Mouse (Mus musculus) liver, postnatal 0 days (tissue): ENCODE results near the gene Mapk3. TPM values are rescaled to one million over a fixed set of nuclear protein-coding genes. Genes with fewer than 3 reads are reported as not detected.

ENCODE experiments used
- ATAC-seq: fragments of 200-750 bp; cut with Nextera tagmentation; 2 replicates; pipeline ENCODE4 v1.8.0; 2017; ENCODE audit warnings: mild to moderate bottlenecking, moderate library complexity
- DNase-seq: peaks from one replicate; pipeline ENCODE4 v3.0.0-alpha.2; 2016
- H3K27ac ChIP-seq: fragments of 300-500 bp; sonication (generic); 2 replicates; pipeline ENCODE4 v1.5.1; 2014; ENCODE audit warnings: antibody characterized with exemption, moderate library complexity, mild to moderate bottlenecking, low read depth
- H3K27me3 ChIP-seq: fragments of 300-500 bp; sonication (generic); 2 replicates; pipeline ENCODE4 v1.6.1; 2014; ENCODE audit warnings: low read length, control low read depth, mixed read lengths; ENCODE audit not compliant: insufficient read depth
- H3K36me3 ChIP-seq: fragments of 300-500 bp; sonication (generic); replicated peaks from 2 replicates; pipeline ENCODE4 v1.6.1; 2014; ENCODE audit warnings: mild to moderate bottlenecking, control low read depth, low read length, moderate library complexity, mixed read lengths; ENCODE audit not compliant: insufficient read depth
- H3K4me1 ChIP-seq: fragments of 300-500 bp; sonication (generic); 2 replicates; pipeline ENCODE4 v1.6.1; 2014; ENCODE audit warnings: antibody characterized with exemption, mild to moderate bottlenecking, control low read depth; ENCODE audit not compliant: insufficient read depth
- H3K4me2 ChIP-seq: fragments of 300-500 bp; sonication (generic); 2 replicates; pipeline ENCODE4 v1.6.1; 2014; ENCODE audit warnings: low read depth, mild to moderate bottlenecking, low read length, moderate library complexity, mixed read lengths
- H3K4me3 ChIP-seq: fragments of 300-500 bp; sonication (generic); 2 replicates; pipeline ENCODE4 v1.5.1; 2014; ENCODE audit warnings: low read depth, low read length
- H3K9ac ChIP-seq: fragments of 300-500 bp; sonication (generic); replicated peaks from 2 replicates; pipeline ENCODE4 v1.6.1; 2014; ENCODE audit warnings: mild to moderate bottlenecking, moderate library complexity
- H3K9me3 ChIP-seq: fragments of 300-500 bp; sonication (generic); 2 replicates; pipeline ENCODE4 v1.6.1; 2016; ENCODE audit warnings: mild to moderate bottlenecking, control low read depth, low read length, mixed read lengths
- CTCF ChIP-seq: sonication (generic); IDR thresholded peaks from 2 replicates; pipeline ENCODE4 v1.5.1; 2016; ENCODE audit warnings: antibody characterized with exemption, low read depth
- EP300 ChIP-seq: IDR thresholded peaks from 2 replicates; pipeline ENCODE4 v1.6.1; 2016; ENCODE audit warnings: antibody characterized with exemption, low read depth, mild to moderate bottlenecking
- WGBS: fragments of 180-500 bp; shearing (Covaris S2); extraction: QIAGEN DNeasy Blood & Tissue Kit; methylation state at CpG from one replicate; pipeline ENCODE4 v1.1.7; 2014; ENCODE audit not compliant: insufficient replicate concordance; 5-methylcytosine and 5-hydroxymethylcytosine counted together
- polyA plus RNA-seq: library from polyadenylated mRNA; unstranded; fragments of >200 nt; fragmentation: Nextera tagmentation; extraction: Ambion mirVana; gene quantifications from 2 replicates; pipeline ENCODE4 v1.2.1, GENCODE M21; 2015

Mapk3 gene
- polyA plus RNA-seq, 1 experiment from 2014 or later = 20.3 TPM

DNA sequence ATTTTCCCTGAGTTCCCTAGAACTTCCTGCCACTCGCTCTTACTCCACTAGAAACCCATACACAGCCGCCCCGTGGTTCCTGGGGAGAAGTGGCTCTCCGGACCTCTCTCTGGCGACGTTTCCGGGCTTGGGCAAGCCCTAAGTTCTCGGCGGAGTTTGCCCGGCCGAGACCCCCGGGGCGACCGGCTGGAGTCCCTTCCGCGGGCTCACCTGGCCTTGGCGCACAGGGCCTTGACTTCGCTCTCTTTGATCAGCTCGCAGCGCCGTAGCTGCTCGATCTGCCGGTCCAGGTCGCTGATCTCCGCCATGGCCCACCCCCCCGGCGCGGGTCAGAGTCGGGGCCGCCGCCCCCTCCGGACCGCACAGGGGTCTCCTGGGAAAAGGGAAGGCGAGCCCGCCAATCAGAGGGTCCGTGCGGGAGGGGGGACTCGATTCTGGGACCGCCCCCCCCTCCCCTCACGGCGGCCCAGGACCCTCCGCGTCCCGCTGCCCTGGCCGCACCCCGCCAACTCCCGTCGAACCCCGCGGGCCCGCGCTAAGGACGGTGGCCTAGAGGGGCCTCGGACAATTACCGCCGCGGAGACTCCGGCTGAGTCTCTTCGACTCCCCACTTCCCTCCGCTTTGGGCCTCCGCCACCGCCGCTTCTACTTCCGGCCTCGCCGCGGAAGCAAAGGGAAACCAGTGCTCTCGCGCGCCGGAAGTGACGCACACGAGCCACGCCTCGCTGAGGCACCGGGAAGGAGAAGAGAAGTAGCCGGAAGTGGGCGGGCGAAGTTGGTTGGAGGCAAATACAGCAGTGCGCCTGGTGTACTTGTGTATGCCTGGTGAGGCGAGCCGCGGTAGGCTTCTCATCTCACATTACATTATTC is 32.7 kb downstream of the Mapk3 start, which contains the start of gene Ppp4c:
TSS of gene Ppp4c (minus strand) at position 646 of the 870 bp plus-strand sequence.
- under 1% methylated on average over 77 of the region's 83 CpGs for WGBS
- ATAC-seq = peak; percentile 91
- TF ChIP-seq CTCF = 0 out of 2 replicates have a peak, but pooled peaks have one; percentile 1
- TF ChIP-seq EP300 = no peak; the same call in 1 of the 2 replicates

GRCm38 (mm10) chr7:126792721-126793443 is 33.5 kb downstream of the Mapk3 start:
- WGBS = 22% methylated on average over 11 of the region's 11 CpGs
- no peaks in the 10 kb centered on the region for H3K9me3 ChIP-seq
- DNase-seq (no peak), ATAC-seq (peak; percentile 1)
- peak overlapping the region; percentile 69 for H3K4me2 ChIP-seq
- peak overlapping the region; percentile 86 for H3K4me3 ChIP-seq
- H3K27ac ChIP-seq = peak overlapping the region; percentile 96
- no peak; the same call in 1 of the 2 replicates for TF ChIP-seq EP300
- H3K9ac ChIP-seq = peak overlapping the region; percentile 92
- H3K36me3 ChIP-seq = peaks cover 57% of the 10 kb centered on the region
- no peaks in the 10 kb centered on the region for H3K27me3 ChIP-seq
- peaks cover 26% of the 10 kb centered on the region for H3K4me1 ChIP-seq

More for the DNA sequence above, 32.7 kb downstream of the Mapk3 start, which contains the start of gene Ppp4c:
- Histone ChIP-seq H3K9ac (peak within 1 kb of the TSS; percentile 92), H3K9me3 (no peaks in the 10 kb centered on the region), H3K27ac (peak within 1 kb of the TSS; percentile 96), H3K4me2 (peak within 1 kb of the TSS; percentile 74), H3K27me3 (no peaks in the 10 kb centered on the region), H3K36me3 (peaks cover 62% of the 10 kb centered on the region), H3K4me1 (peaks cover 18% of the 10 kb centered on the region), H3K4me3 (peak within 1 kb of the TSS; percentile 86)
- peak; percentile 99 for DNase-seq

GRCm38 (mm10) chr7:126793456-126794270 is 34.3 kb downstream of the Mapk3 start:
- H3K27ac ChIP-seq = peak overlapping the region; percentile 39; the same call in 1 of the 2 replicates
- WGBS = 71% methylated on average over 4 of the region's 4 CpGs

DNA sequence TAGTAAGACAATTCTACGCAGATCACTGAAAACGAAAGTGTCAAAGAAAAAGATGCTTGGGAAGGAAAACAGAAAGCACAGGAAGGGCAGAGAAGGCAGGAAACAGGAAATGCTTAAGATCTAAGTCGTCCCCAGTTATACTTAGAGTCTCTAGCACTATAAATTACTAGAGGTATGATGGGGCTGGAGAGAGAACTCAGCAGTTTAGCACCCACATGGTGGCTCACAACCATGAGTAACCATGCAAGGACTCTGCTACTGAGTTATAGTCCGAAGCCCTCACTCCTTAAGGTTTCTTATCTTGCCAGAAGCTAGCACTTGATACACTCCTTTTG is 34.8 kb downstream of the Mapk3 start:
- DNase-seq (no peak), ATAC-seq (no peak)
- no peak overlapping the region for H3K9ac ChIP-seq
- H3K4me2 ChIP-seq = no peak overlapping the region
- peaks cover 43% of the 10 kb centered on the region for H3K36me3 ChIP-seq
- 50% methylated on average over 4 of the region's 4 CpGs for WGBS
- peak overlapping the region; percentile 39; the same call in 1 of the 2 replicates for H3K27ac ChIP-seq
- H3K4me3 ChIP-seq = no peak overlapping the region
- no peaks in the 10 kb centered on the region for H3K9me3 ChIP-seq
- peaks cover 28% of the 10 kb centered on the region for H3K4me1 ChIP-seq
- TF ChIP-seq EP300 (no peak), CTCF (no peak)
- no peaks in the 10 kb centered on the region for H3K27me3 ChIP-seq

More at GRCm38 (mm10) chr7:126793456-126794270, 34.3 kb downstream of the Mapk3 start:
- H3K9me3 ChIP-seq = no peaks in the 10 kb centered on the region
- DNase-seq (no peak), ATAC-seq (no peak)
- TF ChIP-seq CTCF (no peak), EP300 (no peak)
- no peak overlapping the region for H3K4me2 ChIP-seq
- peaks cover 28% of the 10 kb centered on the region for H3K4me1 ChIP-seq
- H3K9ac ChIP-seq = no peak overlapping the region
- peaks cover 49% of the 10 kb centered on the region for H3K36me3 ChIP-seq
- no peaks in the 10 kb centered on the region for H3K27me3 ChIP-seq
- no peak overlapping the region for H3K4me3 ChIP-seq

DNA sequence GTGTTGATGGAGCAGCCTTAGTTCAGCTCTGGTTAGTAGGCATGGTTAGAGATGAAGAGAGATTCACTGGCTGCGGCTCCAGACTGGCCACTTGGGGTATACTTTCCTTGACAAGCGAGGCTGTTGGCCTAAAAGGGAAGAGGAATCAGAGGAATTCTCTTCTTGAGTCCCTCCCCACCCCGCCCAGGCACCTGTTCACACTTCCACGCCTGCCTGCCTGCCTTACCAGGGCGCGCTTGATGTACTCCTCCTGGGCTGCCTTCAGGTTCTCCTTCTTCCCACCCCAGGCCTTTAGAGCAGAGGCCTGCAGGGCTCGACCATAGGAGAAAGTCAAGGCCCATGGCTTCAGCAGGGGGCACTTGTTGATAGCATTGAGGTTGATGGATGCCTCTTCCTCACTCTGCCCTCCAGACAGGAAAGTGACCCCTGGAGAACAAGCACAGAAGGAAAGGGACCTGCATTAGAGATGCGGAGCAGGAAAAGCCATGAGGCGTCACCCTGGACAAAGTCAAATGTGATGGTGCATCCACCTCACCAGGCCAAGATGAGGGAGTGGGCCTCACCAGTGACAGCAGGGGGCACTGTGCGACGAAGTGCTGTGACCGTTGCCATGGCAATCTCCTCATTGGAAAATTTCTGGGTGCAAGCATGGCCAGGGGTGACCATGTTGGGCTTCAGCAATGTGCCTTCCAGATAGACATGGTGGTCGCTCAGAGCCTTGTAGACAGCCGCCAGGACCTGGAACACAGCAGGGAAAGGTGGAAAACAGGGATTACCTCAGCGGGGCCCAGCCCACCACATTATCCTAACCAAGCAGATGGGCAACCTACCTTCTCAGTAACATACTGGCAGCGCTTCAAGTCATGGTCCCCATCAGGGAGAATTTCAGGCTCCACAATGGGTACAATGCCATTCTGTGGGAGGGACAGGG is 36.3 kb downstream of the Mapk3 start:
- peaks cover 33% of the 10 kb centered on the region for H3K36me3 ChIP-seq
- ATAC-seq (no peak), DNase-seq (no peak)
- WGBS = 81% methylated on average over 16 of the region's 16 CpGs
- no peak overlapping the region for H3K9ac ChIP-seq
- H3K27me3 ChIP-seq = no peaks in the 10 kb centered on the region
- H3K9me3 ChIP-seq = no peaks in the 10 kb centered on the region
- no peak for TF ChIP-seq EP300
- TF ChIP-seq CTCF = peak; percentile 21; the same call in 1 of the 2 replicates
- H3K27ac ChIP-seq = no peak overlapping the region
- no peak overlapping the region for H3K4me2 ChIP-seq
- peaks cover 38% of the 10 kb centered on the region for H3K4me1 ChIP-seq
- H3K4me3 ChIP-seq = no peak overlapping the region
